Mouse (Mus musculus) lung, postnatal 4 days (tissue): ENCODE results near the gene Bpifc.
"Not testable (repeated sequence)": the region's sequence is repeated elsewhere in the genome, so short reads cannot be mapped to it uniquely, and the experiment has no call there.

Experiments used
- DNase-seq, 2 experiments: peaks; one replicate each; pipeline ENCODE4 v3.0.0; 2021

The Bpifc gene

GRCm38 (mm10) chr10:86011781-86012180, at the start of gene Bpifc:
TSS of gene Bpifc (minus strand) at chr10:86011895.
- DNase-seq, result no peak

GRCm38 (mm10) chr10:86060267-86060666, 48.6 kb upstream of the Bpifc start:
- DNase-seq, result no peak

DNA sequence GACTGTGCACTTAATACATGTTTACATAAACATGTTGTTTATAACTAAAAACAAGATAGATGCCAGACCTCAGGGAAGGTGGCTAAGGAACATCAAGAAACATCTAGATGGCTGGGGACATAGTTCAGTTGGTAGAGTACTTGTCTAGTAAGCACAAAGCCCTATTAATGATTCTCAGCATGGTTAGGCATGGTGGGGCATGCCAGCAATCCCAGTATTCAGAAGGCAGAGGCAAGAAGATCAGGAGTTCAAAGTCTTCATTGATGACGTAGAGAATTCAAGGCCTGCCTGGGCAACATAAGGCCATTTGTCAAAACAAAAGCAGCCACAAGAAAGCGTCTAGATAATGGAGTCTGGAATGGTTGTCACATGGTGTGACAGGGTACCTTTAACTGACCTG, 46.0 kb upstream of the Bpifc start:
- DNase-seq, result no peak

- DNase-seq, result no peak
Observed at GRCm38 (mm10) chr10:86057286-86057685, 45.6 kb upstream of the Bpifc start.

DNA sequence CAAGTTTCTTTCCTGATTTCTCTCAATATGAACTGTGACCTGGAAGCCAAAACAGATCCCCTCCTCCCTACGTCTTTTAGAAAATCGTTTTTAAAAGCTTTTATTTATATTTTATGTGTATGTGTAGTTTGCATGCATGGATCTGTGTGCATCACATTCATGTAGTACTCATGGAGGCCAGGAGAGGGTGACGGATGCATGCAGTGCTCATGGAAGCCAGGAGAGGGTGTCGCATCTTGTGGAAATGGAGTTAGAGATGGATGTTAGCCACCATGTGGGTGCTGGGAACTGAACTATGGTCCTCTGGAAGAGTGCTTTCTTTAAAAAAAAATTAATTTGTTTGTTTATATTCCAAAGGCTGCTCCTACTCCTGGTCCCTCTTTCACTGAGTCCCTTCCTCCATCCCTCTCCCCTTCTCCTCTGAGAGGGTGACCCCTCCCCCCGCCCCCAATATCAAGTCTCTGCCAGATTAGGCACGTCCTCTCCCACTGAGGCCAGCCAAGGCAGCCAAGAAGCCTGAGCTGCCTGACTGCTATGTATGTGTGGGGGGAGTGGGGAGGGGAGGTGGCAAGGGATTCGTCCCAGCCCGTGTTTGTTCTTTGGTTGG, 44.7 kb upstream of the Bpifc start:
- no peak for DNase-seq

DNA sequence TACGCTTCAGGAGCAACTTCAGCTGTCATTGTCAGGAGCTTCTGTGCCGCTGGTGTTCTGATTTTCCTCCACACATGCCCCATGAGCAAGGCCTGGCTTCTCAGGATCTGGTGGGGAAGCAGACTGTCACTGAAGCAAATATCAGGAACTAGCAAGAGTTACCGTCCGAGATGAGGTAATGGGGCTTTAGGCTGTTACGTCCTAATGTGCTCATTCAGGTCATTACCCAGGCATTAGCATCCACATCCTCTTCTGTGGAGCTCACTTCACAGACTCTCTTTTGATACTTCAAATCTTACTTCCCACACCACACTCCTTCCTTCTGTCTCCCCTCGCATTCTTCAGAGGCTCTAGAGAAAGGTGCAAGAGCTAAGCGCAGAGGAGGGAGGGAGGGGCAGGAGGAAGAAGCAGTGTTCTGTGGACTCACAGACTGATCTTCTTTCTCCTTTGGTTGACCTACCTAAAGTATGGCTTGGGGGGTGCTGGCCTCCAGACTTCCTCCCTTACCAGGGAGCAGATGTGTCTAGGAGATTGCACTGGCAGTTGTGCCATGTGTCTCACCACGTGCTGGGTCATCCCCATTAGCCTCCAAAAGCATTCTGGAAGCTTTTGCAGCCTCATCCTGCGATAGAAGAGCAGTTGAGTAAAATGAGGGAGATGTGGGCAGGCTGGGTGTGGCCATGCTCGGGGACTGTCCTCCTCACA, 41.3 kb upstream of the Bpifc start:
- DNase-seq, result no peak

GRCm38 (mm10) chr10:86050522-86050921, 38.8 kb upstream of the Bpifc start:
- no peak for DNase-seq

- DNase-seq, result no peak
Observed at GRCm38 (mm10) chr10:86047786-86048185, 36.1 kb upstream of the Bpifc start.

- no peak for DNase-seq
Observed at GRCm38 (mm10) chr10:86046371-86046770, 34.7 kb upstream of the Bpifc start.

DNA sequence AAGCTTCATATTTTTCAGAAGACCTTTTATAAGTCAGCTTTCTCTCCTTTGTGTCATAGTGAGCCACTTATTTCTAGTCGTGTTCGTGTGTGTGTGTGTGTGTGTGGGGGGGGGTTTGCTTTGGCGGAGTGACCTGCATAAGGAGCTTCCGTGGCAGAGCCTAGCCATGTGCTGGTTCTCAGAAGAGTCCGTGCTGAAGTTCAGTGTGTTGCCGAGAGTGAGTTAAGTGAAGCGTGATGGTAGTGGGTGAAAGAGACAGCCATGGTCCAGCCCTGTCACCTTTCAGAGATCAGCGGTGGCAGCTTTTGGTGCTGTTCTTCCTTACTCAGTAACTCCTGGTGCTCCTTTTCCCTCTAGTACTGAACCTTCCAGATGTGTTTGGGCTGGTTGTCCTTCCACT, 32.4 kb upstream of the Bpifc start:
- no peak for DNase-seq

DNA sequence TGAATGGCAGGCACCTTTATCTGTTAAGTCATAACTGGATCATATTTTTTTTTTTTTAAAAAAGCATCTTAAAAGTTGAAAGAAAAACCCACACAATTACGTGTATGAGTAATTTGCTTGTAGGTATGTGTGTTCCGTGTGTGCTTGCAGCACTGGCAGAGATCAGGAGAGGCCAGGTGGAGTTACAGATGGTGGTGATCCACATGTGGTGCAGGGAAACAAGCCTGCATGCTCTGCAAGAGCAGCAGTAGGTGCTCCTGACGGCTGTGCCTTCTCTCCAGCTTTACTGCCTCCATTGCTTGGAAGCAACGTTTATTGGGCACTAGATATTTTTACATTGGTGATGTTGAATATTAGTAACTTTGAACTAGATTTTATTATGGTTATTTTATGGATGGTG, 32.0 kb upstream of the Bpifc start:
- no peak for DNase-seq

DNA sequence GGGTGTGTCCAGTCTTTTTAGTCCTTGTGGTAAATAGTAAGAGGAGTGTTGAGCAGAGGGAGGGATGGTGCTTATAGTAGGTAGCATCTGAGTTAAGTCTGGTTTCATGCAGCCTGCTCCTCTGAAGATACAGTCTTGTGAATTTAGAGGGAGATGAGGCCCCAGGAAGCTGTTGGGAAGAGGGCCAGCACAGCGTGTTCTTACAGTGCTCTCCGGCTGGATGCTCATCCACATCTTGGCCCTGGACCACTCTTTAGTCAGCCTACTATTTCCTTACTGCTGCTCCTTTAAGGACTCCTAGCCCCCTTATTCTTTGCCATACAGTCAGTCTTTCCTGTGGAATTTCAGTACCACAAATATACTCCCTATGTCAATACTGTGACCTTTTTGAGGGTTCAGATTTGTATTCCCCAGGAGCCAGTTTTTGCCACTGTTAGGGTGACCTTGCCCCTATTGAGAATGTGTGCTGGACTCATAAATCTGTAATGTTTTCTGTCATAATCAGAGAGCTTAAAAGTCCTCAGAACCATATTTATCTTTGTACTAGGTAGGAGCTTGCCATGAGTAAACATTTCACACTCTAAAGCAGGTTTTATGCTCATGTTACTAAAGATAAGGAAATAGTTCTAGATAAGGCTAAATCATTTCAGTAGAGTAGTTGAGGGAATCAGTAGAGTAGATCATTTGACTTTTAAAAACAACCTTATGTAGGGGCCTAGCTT, 22.5 kb upstream of the Bpifc start:
- no peak for DNase-seq

DNA sequence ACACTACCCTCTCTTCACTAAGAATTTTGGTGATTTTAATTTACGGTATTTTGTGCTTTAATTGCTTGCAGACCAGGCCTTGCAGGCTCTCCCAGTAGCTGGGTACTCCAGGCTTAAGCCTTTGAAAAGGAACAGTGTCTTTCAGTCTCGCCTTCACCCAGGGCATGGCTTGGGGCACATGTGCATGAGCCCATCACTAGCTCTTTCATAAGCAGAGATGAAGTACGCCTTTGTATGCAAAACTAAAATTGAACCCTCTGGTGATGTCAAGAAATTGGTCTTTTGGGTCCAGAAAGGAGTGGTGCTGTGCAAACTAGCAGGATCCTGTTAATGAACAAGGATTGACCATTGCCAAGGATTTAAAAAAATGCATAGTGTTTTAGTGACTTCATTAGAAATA, 20.8 kb upstream of the Bpifc start:
- no peak for DNase-seq

- DNase-seq, result no peak
Observed at GRCm38 (mm10) chr10:86030743-86031142, 19.0 kb upstream of the Bpifc start.

DNA sequence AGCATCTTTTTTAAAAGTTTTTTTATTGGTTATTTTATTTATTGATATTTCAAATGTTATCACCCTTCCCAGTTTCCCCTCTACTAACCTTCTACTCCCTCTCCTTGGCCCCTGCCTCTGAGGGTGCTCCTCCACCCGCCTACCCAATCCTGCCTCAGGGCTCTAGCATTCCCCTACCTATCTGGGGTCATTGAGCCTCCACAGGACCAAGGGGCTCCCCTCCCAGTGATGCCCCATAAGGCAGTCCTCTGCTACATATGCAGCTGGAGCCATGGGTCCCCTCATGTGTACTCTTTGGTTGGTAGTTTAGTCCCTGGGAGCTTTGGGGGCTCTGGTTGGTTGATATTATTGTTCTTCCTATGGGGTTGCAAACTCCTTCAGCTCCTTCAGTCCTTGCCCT, 15.1 kb upstream of the Bpifc start:
- DNase-seq, result not testable (repeated sequence)

DNA sequence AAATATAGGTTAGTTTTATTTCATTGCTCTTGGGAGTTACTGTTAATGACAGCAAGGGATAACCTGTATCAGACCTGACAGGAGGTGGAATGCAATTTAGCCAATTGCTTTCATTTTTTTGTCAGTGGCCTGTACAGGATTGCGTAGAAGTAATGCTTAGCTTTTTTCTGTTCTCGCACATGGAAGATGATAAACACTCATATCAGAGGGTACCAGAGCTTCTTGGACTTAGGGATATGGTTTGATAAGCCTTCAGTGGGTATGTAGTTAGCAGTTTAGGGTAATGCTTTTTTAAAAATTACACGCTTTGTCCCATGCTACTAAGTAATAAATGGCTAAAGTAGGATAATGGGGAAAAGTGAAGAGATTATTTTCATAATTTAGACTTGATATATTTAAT, 14.7 kb upstream of the Bpifc start:
- no peak for DNase-seq

GRCm38 (mm10) chr10:86025906-86026305, 14.2 kb upstream of the Bpifc start:
- no peak for DNase-seq

- no peak for DNase-seq
Observed at GRCm38 (mm10) chr10:86023149-86023548, 11.5 kb upstream of the Bpifc start.

GRCm38 (mm10) chr10:86022474-86022816, 10.8 kb upstream of the Bpifc start:
- DNase-seq, result no peak

DNA sequence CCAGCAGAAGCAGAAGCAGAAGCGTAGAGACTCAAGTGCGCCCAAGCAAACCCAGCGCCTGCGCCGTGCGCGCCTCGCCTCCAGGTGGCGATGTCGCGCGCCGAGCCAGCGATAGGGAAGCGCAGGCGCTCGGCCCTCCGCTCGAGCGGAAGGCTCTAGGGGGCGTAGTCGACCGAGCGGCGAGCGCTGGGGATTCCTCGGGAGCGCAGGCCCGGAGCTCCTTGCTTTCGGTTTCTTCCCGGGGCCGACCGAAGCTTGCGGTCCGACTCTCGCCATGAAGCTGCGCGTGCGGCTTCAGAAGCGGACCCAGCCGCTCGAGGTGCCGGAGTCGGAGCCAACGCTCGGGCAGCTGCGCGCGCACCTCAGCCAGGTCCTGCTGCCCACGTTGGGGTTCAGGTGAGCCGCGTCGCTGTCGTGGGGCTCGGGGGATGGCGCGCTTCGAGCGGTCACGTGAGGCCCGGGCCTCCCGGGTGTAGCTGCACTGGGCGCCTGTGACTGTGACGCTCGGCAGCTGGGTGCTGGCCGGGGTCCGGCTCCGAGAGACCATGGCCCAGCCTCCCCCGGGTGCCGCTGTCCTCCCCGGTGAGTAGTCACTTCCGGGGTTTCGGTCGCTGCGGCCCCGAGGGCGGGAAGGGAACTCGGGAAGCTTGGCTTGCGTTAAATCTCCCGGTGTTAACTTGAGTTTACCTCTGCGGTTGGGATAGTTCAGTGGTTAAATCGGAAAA, 10.2 kb upstream of the Bpifc start, which contains the start of gene Fbxo7:
Gene Fbxo7 (plus strand): TSS at position 224 of the 725 bp plus-strand sequence.
- DNase-seq, result peak; percentile 93

- no peak for DNase-seq
Observed at GRCm38 (mm10) chr10:86021408-86021748, 9.7 kb upstream of the Bpifc start.

DNA sequence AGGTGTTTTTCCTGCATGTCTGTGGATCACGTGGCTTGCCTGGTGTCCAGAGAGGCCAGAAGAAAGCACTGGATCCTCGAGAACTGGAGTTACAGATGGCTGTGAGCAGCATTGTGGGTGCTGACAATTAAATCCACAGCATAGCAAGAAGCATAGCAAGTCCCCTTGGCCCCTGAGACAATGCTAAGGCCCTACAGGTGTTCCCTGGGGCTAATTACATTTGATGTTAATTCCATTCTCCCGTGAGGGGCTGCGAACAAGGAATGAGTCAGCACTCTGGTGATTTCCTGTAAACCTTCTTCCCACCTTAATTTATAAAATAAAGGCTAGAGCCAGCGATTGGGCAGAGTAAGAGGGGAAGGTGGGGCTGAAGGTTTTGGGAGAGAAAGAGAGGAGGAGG, 7.1 kb upstream of the Bpifc start:
- no peak for DNase-seq

- DNase-seq, result no peak
Observed at GRCm38 (mm10) chr10:86017781-86018180, 6.1 kb upstream of the Bpifc start.

DNA sequence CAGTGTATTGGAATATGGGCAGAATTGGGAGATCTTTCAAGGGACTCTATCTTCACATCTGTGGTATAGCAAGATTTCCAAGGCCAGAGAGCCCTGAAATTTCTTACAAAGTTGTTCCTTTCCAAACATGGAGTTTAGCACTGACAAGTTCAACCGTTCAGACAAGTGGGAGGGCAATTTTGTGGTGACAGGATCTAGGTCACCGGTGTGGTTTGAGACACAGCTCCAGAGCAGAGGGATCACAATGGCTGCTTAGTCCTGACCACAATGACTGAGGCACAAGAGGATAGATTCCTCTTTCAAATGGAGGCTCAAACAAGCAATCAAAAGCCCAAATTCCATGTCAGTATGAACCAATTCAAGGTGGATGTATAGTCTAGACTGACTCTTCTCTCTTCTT, 523 bp downstream of the Bpifc start:
- no peak for DNase-seq
